Mouse (Mus musculus) heart, embryonic 11.5 days (tissue): ENCODE measurements at regions not wholly inside any gene's neighbourhood (a gene's known extent, or its start where the extent isn't known, plus 50 kb on each side); places are given as distances from the start of the nearest gene placed in this dataset.

ENCODE experiments used
- ATAC-seq: fragments of 200-750 bp; cut with Nextera tagmentation; replicated peaks from 2 replicates; pipeline ENCODE4 v1.8.0; 2017; ENCODE audit warnings: moderate library complexity; ENCODE audit not compliant: insufficient number of reproducible peaks, low FRiP score, low TSS enrichment
- H3K27ac ChIP-seq: fragments of 300-500 bp; sonication (generic); 2 replicates; pipeline ENCODE4 v1.5.1; 2014; ENCODE audit warnings: mild to moderate bottlenecking, low read depth, low read length
- H3K27me3 ChIP-seq: fragments of 300-500 bp; sonication (generic); 2 replicates; pipeline ENCODE4 v1.6.1; 2014; ENCODE audit warnings: mild to moderate bottlenecking, low read length, mixed read lengths; ENCODE audit not compliant: control insufficient read depth, insufficient read depth
- H3K36me3 ChIP-seq: fragments of 300-500 bp; sonication (generic); 2 replicates; pipeline ENCODE4 v1.6.1; 2014; ENCODE audit warnings: mild to moderate bottlenecking, low read length, moderate library complexity, mixed read lengths; ENCODE audit not compliant: control insufficient read depth, insufficient read depth
- H3K4me1 ChIP-seq: fragments of 300-500 bp; sonication (generic); 2 replicates; pipeline ENCODE4 v1.6.1; 2014; ENCODE audit warnings: low read length; ENCODE audit not compliant: control insufficient read depth, insufficient read depth
- H3K4me2 ChIP-seq: fragments of 300-500 bp; sonication (generic); 2 replicates; pipeline ENCODE4 v1.6.1; 2014; ENCODE audit warnings: mild to moderate bottlenecking, moderate library complexity
- H3K4me3 ChIP-seq: fragments of 300-500 bp; sonication (generic); 2 replicates; pipeline ENCODE4 v1.5.1; 2014; ENCODE audit warnings: low read depth, low read length
- H3K9ac ChIP-seq: fragments of 300-500 bp; sonication (generic); 2 replicates; pipeline ENCODE4 v1.6.1; 2014; ENCODE audit warnings: mild to moderate bottlenecking, low read depth, low read length, moderate library complexity
- H3K9me3 ChIP-seq: fragments of 300-500 bp; sonication (generic); replicated peaks from 2 replicates; pipeline ENCODE4 v1.6.1; 2016; ENCODE audit warnings: low read length; ENCODE audit not compliant: control insufficient read depth
- WGBS: fragments of 180-500 bp; shearing (Covaris S2); extraction: QIAGEN DNeasy Blood & Tissue Kit; methylation state at CpG from one replicate; pipeline ENCODE4 v1.1.7; 2014; ENCODE audit not compliant: insufficient replicate concordance; 5-methylcytosine and 5-hydroxymethylcytosine counted together

DNA sequence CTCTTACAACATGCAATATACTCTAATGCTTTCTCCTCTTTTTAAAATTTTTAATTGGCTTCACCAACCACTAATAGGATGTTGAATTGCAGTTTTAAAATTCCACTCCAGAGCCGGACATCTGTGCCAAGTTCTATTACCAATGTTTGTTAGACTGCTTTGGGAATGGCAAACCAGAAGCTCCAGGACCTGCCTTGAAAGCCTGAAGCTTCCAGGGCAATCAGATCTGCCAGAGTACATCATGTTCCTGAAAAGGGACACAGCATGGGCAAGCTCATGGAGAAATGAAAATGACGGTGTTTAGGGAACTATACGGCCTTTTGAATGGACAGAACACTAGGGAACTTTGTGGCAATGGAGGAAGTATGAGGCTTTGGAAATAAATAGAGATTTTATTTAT lies 187.8 kb upstream of the Spaca1 start:
- no peak overlapping the region for H3K4me3 ChIP-seq
- ATAC-seq, result no peak
- no peak overlapping the region for H3K4me2 ChIP-seq
- no peak overlapping the region for H3K9ac ChIP-seq
- no peaks in the 10 kb centered on the region for H3K9me3 ChIP-seq
- H3K36me3 ChIP-seq, result no peaks in the 10 kb centered on the region
- no peaks in the 10 kb centered on the region for H3K4me1 ChIP-seq
- H3K27ac ChIP-seq, result no peak overlapping the region
- WGBS, result 85% methylated on average over 3 of the region's 3 CpGs
- H3K27me3 ChIP-seq, result no peaks in the 10 kb centered on the region

GRCm38 (mm10) chr4:34239624-34240023 lies 189.6 kb upstream of the Spaca1 start:
- no peaks in the 10 kb centered on the region for H3K27me3 ChIP-seq
- WGBS, result 55% methylated on average over 3 of the region's 3 CpGs
- no peak overlapping the region for H3K4me3 ChIP-seq
- H3K4me1 ChIP-seq, result no peaks in the 10 kb centered on the region
- no peak overlapping the region for H3K9ac ChIP-seq
- no peak for ATAC-seq
- no peak overlapping the region for H3K27ac ChIP-seq
- H3K4me2 ChIP-seq, result no peak overlapping the region
- H3K9me3 ChIP-seq, result no peaks in the 10 kb centered on the region
- no peaks in the 10 kb centered on the region for H3K36me3 ChIP-seq

GRCm38 (mm10) chr4:34241060-34241571 lies 191.1 kb upstream of the Spaca1 start:
- no peak for ATAC-seq
- 62% methylated on average over 7 of the region's 7 CpGs for WGBS

DNA sequence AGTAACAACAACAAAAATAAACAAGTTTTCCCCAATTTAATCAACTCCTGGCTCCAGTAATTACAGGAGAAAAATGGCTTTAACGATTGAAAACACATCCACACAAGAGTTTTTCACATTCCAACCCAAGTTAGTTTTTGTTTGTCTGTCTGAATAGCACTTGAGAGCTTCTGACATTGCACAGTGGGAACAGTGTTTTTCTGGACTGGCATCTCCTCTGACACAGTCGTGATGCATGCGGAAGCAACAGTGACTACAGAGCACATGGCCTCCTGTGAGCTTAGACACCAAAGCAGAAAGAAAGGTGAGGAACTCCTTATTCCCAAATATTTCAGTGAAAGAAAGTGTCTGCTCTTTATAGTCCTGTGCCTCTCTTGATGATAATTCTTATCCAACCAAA lies 191.7 kb upstream of the Spaca1 start:
- Histone ChIP-seq H3K27me3 (no peaks in the 10 kb centered on the region), H3K4me3 (no peak overlapping the region), H3K4me2 (no peak overlapping the region), H3K27ac (no peak overlapping the region), H3K36me3 (no peaks in the 10 kb centered on the region), H3K9ac (no peak overlapping the region), H3K9me3 (no peaks in the 10 kb centered on the region), H3K4me1 (no peaks in the 10 kb centered on the region)
- no peak for ATAC-seq
- WGBS, result 63% methylated on average over 3 of the region's 3 CpGs

More at GRCm38 (mm10) chr4:34241060-34241571, 191.1 kb upstream of the Spaca1 start:
- no peak overlapping the region for H3K9ac ChIP-seq
- H3K27ac ChIP-seq, result no peak overlapping the region
- H3K4me2 ChIP-seq, result no peak overlapping the region
- H3K36me3 ChIP-seq, result no peaks in the 10 kb centered on the region
- no peaks in the 10 kb centered on the region for H3K4me1 ChIP-seq
- no peak overlapping the region for H3K4me3 ChIP-seq
- H3K9me3 ChIP-seq, result no peaks in the 10 kb centered on the region
- no peaks in the 10 kb centered on the region for H3K27me3 ChIP-seq

- Histone ChIP-seq H3K27me3 (no peaks in the 10 kb centered on the region), H3K4me2 (no peak overlapping the region), H3K27ac (no peak overlapping the region), H3K4me3 (no peak overlapping the region), H3K9ac (no peak overlapping the region), H3K36me3 (no peaks in the 10 kb centered on the region), H3K9me3 (no peaks in the 10 kb centered on the region), H3K4me1 (no peaks in the 10 kb centered on the region)
- ATAC-seq, result no peak
These were observed 209.5 kb upstream of the Spaca1 start for GRCm38 (mm10) chr4:34259444-34259843.

DNA sequence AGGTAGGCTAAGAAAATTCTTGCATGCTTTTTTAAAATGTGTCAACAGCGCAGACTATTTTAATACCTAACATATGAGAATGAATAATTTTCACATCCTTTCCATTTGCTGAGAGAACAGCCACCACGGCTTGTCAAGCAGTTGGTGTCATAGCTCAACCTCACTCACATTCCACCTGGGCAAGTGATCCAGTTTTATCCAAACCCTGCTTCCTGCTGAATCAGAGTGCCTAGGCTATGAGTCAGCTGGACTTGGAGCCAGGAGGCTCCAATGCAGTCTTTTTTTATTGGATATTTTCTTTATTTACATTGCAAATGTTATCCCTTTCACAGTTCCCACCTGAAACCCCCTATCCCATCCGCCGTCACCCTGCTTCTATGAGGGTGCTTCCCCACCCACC lies 210.5 kb upstream of the Spaca1 start:
- no peaks in the 10 kb centered on the region for H3K27me3 ChIP-seq
- no peaks in the 10 kb centered on the region for H3K36me3 ChIP-seq
- no peak for ATAC-seq
- no peaks in the 10 kb centered on the region for H3K4me1 ChIP-seq
- H3K9me3 ChIP-seq, result no peaks in the 10 kb centered on the region
- H3K27ac ChIP-seq, result no peak overlapping the region
- H3K9ac ChIP-seq, result no peak overlapping the region
- no peak overlapping the region for H3K4me3 ChIP-seq
- 87% methylated on average over 4 of the region's 4 CpGs for WGBS
- no peak overlapping the region for H3K4me2 ChIP-seq

GRCm38 (mm10) chr4:34261809-34262208 lies 211.8 kb upstream of the Spaca1 start:
- no peaks in the 10 kb centered on the region for H3K27me3 ChIP-seq
- H3K27ac ChIP-seq, result no peak overlapping the region
- H3K4me1 ChIP-seq, result no peaks in the 10 kb centered on the region
- 53% methylated on average over 6 of the region's 6 CpGs for WGBS
- no peak overlapping the region for H3K4me2 ChIP-seq
- no peak overlapping the region for H3K4me3 ChIP-seq
- no peaks in the 10 kb centered on the region for H3K36me3 ChIP-seq
- no peak for ATAC-seq
- H3K9ac ChIP-seq, result no peak overlapping the region
- no peaks in the 10 kb centered on the region for H3K9me3 ChIP-seq

- Histone ChIP-seq H3K27me3 (no peaks in the 10 kb centered on the region), H3K27ac (no peak overlapping the region), H3K9me3 (no peaks in the 10 kb centered on the region), H3K36me3 (no peaks in the 10 kb centered on the region), H3K4me3 (no peak overlapping the region), H3K9ac (no peak overlapping the region), H3K4me2 (no peak overlapping the region), H3K4me1 (no peaks in the 10 kb centered on the region)
- no peak for ATAC-seq
- 80% methylated on average over 5 of the region's 5 CpGs for WGBS
These were observed 214.4 kb upstream of the Spaca1 start for GRCm38 (mm10) chr4:34264431-34264830.

DNA sequence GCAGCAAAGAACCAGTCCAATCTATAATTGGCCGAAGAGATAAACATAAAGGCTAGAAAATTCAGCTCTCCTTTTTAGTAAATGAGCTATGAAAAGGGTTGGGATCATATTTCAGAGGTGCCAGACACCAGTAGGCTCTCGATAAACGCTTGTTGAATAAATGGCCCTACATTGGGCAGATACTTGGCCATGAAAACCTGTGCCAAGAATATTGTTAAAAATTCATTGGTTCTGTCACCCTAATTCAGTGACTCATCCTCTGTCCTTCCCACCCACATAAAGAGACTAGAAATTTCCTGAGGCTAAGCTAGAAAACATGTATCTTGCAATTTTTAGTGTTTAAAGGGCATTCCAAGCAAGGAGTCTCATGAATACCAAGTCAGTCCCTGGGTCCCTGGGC lies 224.3 kb upstream of the Spaca1 start:
- Histone ChIP-seq H3K9ac (no peak overlapping the region), H3K4me1 (peaks cover 4% of the 10 kb centered on the region; the same call in 1 of the 2 replicates), H3K4me3 (no peak overlapping the region), H3K4me2 (no peak overlapping the region), H3K9me3 (no peaks in the 10 kb centered on the region), H3K36me3 (no peaks in the 10 kb centered on the region), H3K27me3 (no peaks in the 10 kb centered on the region), H3K27ac (no peak overlapping the region)
- 67% methylated on average over 3 of the region's 3 CpGs for WGBS
- no peak for ATAC-seq
